Mouse (Mus musculus) ES-Bruce4 (cell line): ENCODE results near the gene Cttn.

Experiments used
- CTCF ChIP-seq: IDR thresholded peaks from one replicate; pipeline ENCODE4 v1.8.1; 2011; ENCODE audit warnings: low read depth, low read length
- EP300 ChIP-seq: IDR thresholded peaks from 2 replicates; pipeline ENCODE4 v1.6.1; 2011; ENCODE audit warnings: low read depth, low read length; ENCODE audit not compliant: insufficient read depth
- POLR2A ChIP-seq: IDR thresholded peaks from one replicate; pipeline ENCODE4 v1.8.1; 2011; ENCODE audit warnings: low read length; ENCODE audit not compliant: insufficient read depth

DNA sequence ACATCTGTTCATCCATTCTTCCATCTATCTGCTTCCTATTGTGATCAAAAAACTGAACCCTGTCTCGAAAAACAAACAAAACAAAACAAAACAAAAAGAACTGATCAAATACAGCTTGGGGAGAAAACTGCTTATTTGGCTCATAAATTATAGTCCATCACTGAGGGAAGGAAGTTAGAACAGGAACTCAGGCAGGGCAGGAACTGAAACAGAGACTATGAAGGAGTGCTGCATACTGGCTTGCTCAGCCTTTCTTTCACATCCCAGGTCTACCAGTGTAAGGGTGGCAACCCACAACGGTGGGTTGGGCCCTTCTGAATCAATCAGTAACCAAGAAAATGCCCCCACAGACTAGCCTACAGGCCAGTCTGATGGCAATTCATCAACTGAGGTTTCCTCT lies 294 bp upstream of the Cttn start:
- no peak for TF ChIP-seq CTCF
- TF ChIP-seq POLR2A = no peak
- TF ChIP-seq EP300 = no peak
